Mouse (Mus musculus) forebrain, embryonic 11.5 days (tissue): ENCODE measurements around the gene Ormdl3. TPM values are rescaled to one million over a fixed set of nuclear protein-coding genes. Genes with fewer than 3 reads are reported as not detected.
A peak's percentile ranks its signal among the peaks of the same experiment; 100 is the strongest.

ENCODE experiments used
- ATAC-seq: fragments of 200-750 bp; cut with Nextera tagmentation; replicated peaks from 2 replicates; pipeline ENCODE4 v1.8.0; 2017; ENCODE audit warnings: moderate TSS enrichment; ENCODE audit not compliant: low FRiP score
- DNase-seq: peaks from one replicate; pipeline ENCODE4 v3.0.0-alpha.2; 2017; ENCODE audit warnings: low spot score
- H3K27ac ChIP-seq: fragments of 300-500 bp; sonication (generic); 2 replicates; pipeline ENCODE4 v1.5.1; 2014; ENCODE audit warnings: low read depth, low read length
- H3K27me3 ChIP-seq: fragments of 300-500 bp; sonication (generic); 2 replicates; pipeline ENCODE4 v1.6.1; 2014; ENCODE audit warnings: mild to moderate bottlenecking, low read length, mixed read lengths; ENCODE audit not compliant: control insufficient read depth, insufficient read depth
- H3K36me3 ChIP-seq: fragments of 300-500 bp; sonication (generic); 2 replicates; pipeline ENCODE4 v1.6.1; 2014; ENCODE audit warnings: mild to moderate bottlenecking, low read length, moderate library complexity, mixed read lengths; ENCODE audit not compliant: control insufficient read depth, insufficient read depth
- H3K4me1 ChIP-seq: fragments of 300-500 bp; sonication (generic); replicated peaks from 2 replicates; pipeline ENCODE4 v1.6.1; 2014; ENCODE audit warnings: low read length, mixed read lengths; ENCODE audit not compliant: control insufficient read depth, insufficient read depth
- H3K4me2 ChIP-seq: fragments of 300-500 bp; sonication (generic); 2 replicates; pipeline ENCODE4 v1.6.1; 2014; ENCODE audit warnings: low read depth, mild to moderate bottlenecking, low read length, moderate library complexity, mixed read lengths; ENCODE audit not compliant: severe bottlenecking
- H3K4me3 ChIP-seq: fragments of 300-500 bp; sonication (generic); 2 replicates; pipeline ENCODE4 v1.5.1; 2014; ENCODE audit warnings: low read depth, low read length
- H3K9ac ChIP-seq: fragments of 300-500 bp; sonication (generic); 2 replicates; pipeline ENCODE4 v1.6.1; 2014; ENCODE audit warnings: low read length
- H3K9me3 ChIP-seq: fragments of 300-500 bp; sonication (generic); 2 replicates; pipeline ENCODE4 v1.6.1; 2016; ENCODE audit warnings: low read length, mixed read lengths; ENCODE audit not compliant: control insufficient read depth
- WGBS: fragments of 180-500 bp; shearing (Covaris S2); extraction: QIAGEN DNeasy Blood & Tissue Kit; methylation state at CpG from one replicate; pipeline ENCODE4 v1.1.7; 2014; 5-methylcytosine and 5-hydroxymethylcytosine counted together
- polyA plus RNA-seq: library from polyadenylated mRNA; unstranded; fragments of >200 nt; fragmentation: Nextera tagmentation; extraction: Ambion mirVana; gene quantifications from 2 replicates; pipeline ENCODE4 v1.2.1, GENCODE M21; 2014

Gene Ormdl3
- polyA plus RNA-seq, 1 experiment from 2014 or later = 8.6 TPM

DNA sequence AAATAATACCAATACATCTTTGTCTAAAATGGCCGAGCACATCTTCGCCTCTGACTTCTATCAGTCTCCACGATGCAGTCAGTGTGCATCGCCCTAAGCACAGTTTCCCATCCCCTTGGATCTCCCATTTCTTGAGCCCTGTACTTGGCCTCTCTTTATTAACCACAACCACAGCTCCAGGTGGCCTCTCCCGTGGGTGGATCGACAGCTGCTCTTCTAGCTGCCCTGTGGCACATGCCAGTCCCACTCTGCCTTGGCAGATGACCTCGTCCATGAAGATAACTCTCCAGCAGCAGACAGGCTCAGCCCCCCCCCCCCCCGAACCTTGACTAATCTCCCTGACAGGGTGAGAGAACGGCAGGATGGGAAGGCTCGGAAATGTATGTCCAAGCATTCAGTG lies 8.3 kb upstream of the Ormdl3 start:
- H3K9ac ChIP-seq = no peak overlapping the region
- no peak overlapping the region for H3K4me2 ChIP-seq
- no peaks in the 10 kb centered on the region for H3K27me3 ChIP-seq
- ATAC-seq = no peak
- no peak for DNase-seq
- no peak overlapping the region for H3K4me3 ChIP-seq
- no peaks in the 10 kb centered on the region for H3K9me3 ChIP-seq
- no peaks in the 10 kb centered on the region for H3K36me3 ChIP-seq
- 84% methylated on average over 10 of the region's 10 CpGs for WGBS
- H3K4me1 ChIP-seq = no peaks in the 10 kb centered on the region
- no peak overlapping the region for H3K27ac ChIP-seq

DNA sequence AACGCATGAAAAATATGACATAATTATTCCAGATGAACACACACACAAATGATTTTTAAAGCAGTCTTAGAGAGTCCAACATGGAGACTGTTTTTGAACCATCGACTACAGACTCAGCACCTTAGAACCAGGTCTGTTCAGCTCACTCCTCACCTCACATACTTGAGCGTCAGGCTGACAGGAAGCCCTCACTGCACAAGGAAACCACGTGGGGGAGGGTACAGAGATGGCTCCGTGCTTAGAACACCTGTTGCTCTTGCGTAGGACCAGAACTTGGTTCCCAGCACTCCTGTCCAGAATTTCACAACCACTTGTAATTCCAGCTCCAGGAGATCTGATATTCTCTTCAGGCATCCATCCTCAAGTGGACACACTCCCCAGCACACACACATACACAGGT lies 7.9 kb upstream of the Ormdl3 start:
- no peaks in the 10 kb centered on the region for H3K4me1 ChIP-seq
- no peaks in the 10 kb centered on the region for H3K27me3 ChIP-seq
- H3K27ac ChIP-seq = no peak overlapping the region
- 82% methylated on average over 6 of the region's 6 CpGs for WGBS
- H3K9me3 ChIP-seq = no peaks in the 10 kb centered on the region
- H3K4me3 ChIP-seq = no peak overlapping the region
- H3K9ac ChIP-seq = no peak overlapping the region
- H3K4me2 ChIP-seq = no peak overlapping the region
- DNase-seq (no peak), ATAC-seq (no peak)
- no peaks in the 10 kb centered on the region for H3K36me3 ChIP-seq

DNA sequence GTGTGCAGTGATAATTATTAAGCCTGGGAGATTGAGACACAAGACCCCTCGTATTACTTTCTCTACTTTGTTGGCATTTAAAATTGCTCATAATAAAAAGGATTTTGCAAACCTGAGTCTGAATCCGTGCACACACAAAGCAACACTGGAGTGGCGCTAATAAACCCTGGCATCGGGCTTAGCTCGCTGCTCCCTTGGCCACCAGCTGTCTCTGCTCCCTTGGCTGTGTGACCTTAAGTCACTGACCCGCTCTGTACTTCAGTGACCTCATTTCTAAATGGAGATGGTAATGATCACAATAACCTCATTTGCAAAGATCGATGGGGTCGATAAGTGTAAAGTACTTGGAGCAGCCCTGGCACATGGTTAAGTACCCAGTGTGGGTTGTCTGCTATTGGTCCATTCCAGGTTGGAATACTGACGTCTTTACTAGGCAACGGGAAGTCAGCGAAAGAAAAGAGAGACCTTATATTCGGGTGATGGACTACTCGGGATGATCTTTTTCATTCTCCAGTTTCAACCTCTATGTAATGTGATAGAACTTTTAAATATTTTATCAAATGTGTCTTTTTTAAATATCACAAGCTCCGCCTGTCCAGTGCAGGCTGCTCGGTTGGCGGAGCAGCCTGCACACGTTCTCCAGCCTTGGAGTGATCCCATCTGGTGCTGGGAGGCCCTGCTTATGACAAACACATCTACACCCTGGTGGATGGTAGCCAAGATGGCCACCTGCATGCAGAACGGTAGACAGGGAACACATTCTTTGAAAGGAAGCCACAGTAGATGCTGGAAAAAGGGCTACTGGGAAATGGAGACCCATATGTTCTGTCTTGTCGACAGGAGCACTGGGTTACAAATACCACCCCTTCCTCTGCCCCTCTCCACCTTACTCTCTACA lies 3.6 kb upstream of the Ormdl3 start:
- Histone ChIP-seq H3K9ac (no peak overlapping the region), H3K4me1 (peaks cover 16% of the 10 kb centered on the region), H3K36me3 (no peaks in the 10 kb centered on the region), H3K4me3 (no peak overlapping the region), H3K27me3 (no peaks in the 10 kb centered on the region), H3K9me3 (no peaks in the 10 kb centered on the region), H3K4me2 (no peak overlapping the region), H3K27ac (no peak overlapping the region)
- ATAC-seq = no peak
- WGBS = 78% methylated on average over 19 of the region's 19 CpGs
- DNase-seq = no peak

DNA sequence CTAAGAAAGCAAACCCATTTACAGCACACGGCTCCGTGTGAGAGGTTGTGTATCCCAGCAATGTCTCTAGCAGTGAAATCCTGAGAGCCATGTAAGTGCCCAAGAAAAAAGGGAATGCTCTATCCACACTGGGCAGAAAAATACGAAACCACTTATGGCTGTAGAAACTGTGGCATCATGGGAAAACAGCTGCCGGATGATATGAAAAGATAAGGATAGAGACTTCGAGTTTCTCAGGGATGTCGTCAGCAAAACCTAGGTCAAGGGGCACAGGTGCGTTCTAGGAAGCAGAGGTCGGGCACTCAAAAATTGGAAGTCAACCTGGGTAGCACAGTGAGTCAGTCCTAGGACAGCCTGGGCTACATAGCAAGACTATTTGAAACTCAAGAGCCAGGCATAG lies 2.1 kb upstream of the Ormdl3 start:
- Histone ChIP-seq H3K36me3 (no peaks in the 10 kb centered on the region), H3K27ac (no peak overlapping the region), H3K4me1 (peaks cover 20% of the 10 kb centered on the region), H3K27me3 (no peaks in the 10 kb centered on the region), H3K4me3 (no peak overlapping the region), H3K4me2 (no peak overlapping the region), H3K9ac (no peak overlapping the region), H3K9me3 (no peaks in the 10 kb centered on the region)
- DNase-seq (no peak), ATAC-seq (no peak)
- 90% methylated on average over 8 of the region's 8 CpGs for WGBS

DNA sequence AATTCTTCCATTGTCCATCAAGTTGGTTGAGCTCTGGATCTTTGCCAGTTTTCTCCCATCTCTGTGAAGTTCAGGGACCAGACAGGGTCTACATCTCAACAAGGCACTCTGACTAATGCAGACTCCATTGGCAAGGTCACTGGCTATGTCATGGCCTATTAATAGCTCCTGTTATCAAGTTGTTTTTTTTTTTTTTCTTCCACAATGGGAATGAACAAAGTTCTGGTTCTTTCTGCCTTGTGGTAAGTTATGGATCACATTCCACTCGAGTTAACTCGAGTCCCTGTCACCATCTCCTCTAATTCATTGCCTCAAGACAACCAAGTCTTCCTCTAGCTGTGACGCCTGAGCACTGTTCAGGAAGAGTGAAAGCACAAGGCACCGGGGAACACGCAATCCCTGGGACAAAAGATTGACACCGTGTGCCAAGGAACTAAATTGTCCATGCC lies 1.7 kb upstream of the Ormdl3 start:
- no peak overlapping the region for H3K9ac ChIP-seq
- WGBS = 76% methylated on average over 6 of the region's 6 CpGs
- no peak overlapping the region for H3K27ac ChIP-seq
- no peaks in the 10 kb centered on the region for H3K9me3 ChIP-seq
- no peak overlapping the region for H3K4me3 ChIP-seq
- ATAC-seq = no peak
- H3K27me3 ChIP-seq = no peaks in the 10 kb centered on the region
- H3K4me2 ChIP-seq = no peak overlapping the region
- no peak for DNase-seq
- no peaks in the 10 kb centered on the region for H3K36me3 ChIP-seq
- H3K4me1 ChIP-seq = peaks cover 20% of the 10 kb centered on the region

DNA sequence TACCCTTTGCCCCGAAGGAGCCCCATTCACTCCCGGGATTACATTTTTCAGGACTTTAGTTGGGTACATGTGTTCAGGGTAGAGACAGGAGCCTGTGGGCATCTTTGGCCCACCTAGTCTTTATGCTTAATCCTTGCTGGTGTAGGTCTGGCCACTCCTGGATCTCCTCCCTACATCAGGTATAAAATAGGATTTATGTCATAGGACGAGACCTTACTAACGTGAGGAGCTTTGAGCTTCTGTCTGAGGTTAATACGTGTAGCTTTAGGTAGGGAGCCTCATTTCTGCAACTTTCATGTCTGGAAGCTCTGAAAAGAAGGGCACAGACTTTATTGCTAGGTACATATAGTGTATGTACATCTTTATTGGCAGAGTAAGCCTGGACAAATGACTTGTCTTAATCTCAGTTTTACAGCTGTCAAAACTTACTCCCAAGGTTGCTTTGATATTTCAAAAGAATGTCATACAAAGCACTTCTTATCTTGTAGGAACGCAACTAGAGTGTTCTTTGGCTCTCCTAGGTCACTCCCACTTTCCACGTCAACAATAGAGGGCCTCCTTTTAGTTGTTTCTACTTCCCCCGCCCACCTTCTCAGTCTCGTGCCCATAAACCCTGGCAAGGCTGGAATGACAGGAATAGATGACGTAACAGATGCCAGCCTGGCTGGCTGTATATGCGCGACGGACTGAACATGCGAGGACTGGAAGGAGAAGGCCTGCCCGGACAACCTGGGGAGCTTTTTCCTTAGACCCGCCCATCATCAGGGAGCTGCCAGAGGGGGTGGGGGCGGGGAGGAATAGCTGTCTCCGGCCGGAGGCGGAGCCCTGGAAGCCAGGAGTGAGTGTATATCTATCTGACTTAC lies 747 bp upstream of the Ormdl3 start:
- Histone ChIP-seq H3K9ac (peak overlapping the region; percentile 72), H3K27ac (peak overlapping the region; percentile 70; the same call in 1 of the 2 replicates), H3K27me3 (no peaks in the 10 kb centered on the region), H3K36me3 (no peaks in the 10 kb centered on the region; the same call in 1 of the 2 replicates), H3K9me3 (no peaks in the 10 kb centered on the region), H3K4me1 (peaks cover 20% of the 10 kb centered on the region), H3K4me2 (peak overlapping the region; percentile 70), H3K4me3 (peak overlapping the region; percentile 62)
- DNase-seq (peak; percentile 76), ATAC-seq (peak; percentile 13; the same call in 1 of the 2 replicates)
- 4% methylated on average over 20 of the region's 20 CpGs for whole genome bisulfite sequencing

DNA sequence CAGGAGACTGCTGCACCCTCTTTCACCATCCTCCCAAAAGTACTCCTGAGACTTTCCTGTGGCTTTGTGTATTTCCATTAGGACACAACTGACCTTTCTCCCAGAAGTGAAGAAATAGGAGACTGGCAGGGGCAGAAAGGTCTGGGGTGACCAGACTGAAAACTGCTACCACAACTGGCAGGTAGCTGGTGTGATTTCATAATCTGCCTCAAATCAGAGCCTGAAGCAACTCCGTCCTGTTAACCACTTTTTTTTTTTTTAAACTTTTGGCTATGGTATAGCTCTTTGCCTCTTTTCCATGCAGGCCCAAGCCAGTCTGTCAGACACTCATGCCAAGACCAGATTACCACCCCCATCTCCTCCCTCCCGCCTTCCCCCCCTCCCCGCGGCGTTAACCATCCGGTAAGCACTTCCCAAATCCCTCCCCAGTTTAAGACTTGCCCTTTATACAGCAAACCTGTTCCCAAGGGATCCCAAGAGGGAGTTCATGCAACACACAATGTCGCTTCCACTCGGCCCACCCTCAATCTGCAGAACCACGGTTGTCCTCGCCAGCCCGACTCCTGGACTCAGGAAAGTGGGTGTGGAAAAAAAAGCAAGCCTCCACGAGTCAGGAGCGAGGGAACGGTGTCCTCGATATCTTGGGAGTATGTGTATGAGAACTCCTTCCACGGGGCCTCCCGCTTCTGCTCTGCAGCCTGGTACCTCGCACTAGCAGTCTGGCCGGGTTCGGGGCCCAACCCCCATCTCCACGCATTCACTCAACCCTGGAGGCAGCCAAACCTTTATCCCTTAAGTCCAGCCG lies 879 bp downstream of the Ormdl3 start:
- WGBS = 1% methylated on average over 22 of the region's 22 CpGs
- Histone ChIP-seq H3K27me3 (no peaks in the 10 kb centered on the region), H3K36me3 (no peaks in the 10 kb centered on the region; the same call in 1 of the 2 replicates), H3K4me1 (peaks cover 20% of the 10 kb centered on the region), H3K27ac (no peak overlapping the region), H3K9me3 (no peaks in the 10 kb centered on the region), H3K4me2 (peak overlapping the region; percentile 78), H3K4me3 (peak overlapping the region; percentile 62), H3K9ac (peak overlapping the region; percentile 72)
- ATAC-seq (peak; percentile 44), DNase-seq (peak; percentile 58)

DNA sequence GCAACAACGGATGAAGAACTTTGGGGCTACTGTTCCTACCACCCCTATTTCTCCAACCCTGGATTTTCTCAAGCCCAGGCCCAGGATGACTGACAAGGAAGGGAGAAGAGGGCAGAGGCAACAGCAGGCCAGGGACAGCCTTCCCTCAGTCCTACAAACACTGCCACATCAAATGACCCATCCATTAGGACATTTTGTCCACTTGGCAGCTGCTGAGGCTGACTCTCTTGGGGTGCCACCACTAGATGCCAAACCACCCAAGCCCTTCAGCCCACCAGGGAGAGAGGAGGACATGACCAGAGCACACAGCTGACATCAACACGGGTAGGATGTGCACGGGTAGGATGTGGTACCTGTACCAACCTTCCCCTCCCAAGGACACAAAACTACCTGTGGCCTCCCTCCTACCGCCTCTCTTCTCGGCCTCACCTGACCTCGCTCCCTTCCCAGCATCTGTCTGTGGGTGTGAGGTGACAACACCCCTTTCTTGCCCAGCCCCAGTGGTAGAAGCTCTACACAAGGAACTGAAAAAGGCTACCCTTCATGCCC lies 2.5 kb downstream of the Ormdl3 start:
- no peak overlapping the region for H3K4me2 ChIP-seq
- H3K27ac ChIP-seq = no peak overlapping the region
- no peaks in the 10 kb centered on the region for H3K27me3 ChIP-seq
- H3K4me1 ChIP-seq = peaks cover 20% of the 10 kb centered on the region
- H3K9ac ChIP-seq = no peak overlapping the region
- no peaks in the 10 kb centered on the region; the same call in 1 of the 2 replicates for H3K36me3 ChIP-seq
- WGBS = 92% methylated on average over 6 of the region's 6 CpGs
- DNase-seq (no peak), ATAC-seq (no peak)
- H3K9me3 ChIP-seq = no peaks in the 10 kb centered on the region
- H3K4me3 ChIP-seq = no peak overlapping the region
